Mouse (Mus musculus) thymus, adult 2 months (tissue): ENCODE measurements around the gene Ifngr2.

Experiments
- CTCF ChIP-seq: fragments of 200-500 bp; IDR thresholded peaks from 2 replicates; pipeline ENCODE4 v1.5.1; 2012; ENCODE audit warnings: mild to moderate bottlenecking, control low read depth, low read length, moderate library complexity, borderline replicate concordance; ENCODE audit not compliant: control insufficient read depth, poor library complexity, insufficient read depth; ENCODE audit errors: extremely low read depth
- POLR2A ChIP-seq: fragments of 200-500 bp; IDR thresholded peaks from 2 replicates; pipeline ENCODE4 v1.6.1; 2012; ENCODE audit warnings: mild to moderate bottlenecking, low read length, control low read depth, moderate library complexity; ENCODE audit not compliant: control insufficient read depth, poor library complexity, insufficient read depth; ENCODE audit errors: extremely low read depth

DNA sequence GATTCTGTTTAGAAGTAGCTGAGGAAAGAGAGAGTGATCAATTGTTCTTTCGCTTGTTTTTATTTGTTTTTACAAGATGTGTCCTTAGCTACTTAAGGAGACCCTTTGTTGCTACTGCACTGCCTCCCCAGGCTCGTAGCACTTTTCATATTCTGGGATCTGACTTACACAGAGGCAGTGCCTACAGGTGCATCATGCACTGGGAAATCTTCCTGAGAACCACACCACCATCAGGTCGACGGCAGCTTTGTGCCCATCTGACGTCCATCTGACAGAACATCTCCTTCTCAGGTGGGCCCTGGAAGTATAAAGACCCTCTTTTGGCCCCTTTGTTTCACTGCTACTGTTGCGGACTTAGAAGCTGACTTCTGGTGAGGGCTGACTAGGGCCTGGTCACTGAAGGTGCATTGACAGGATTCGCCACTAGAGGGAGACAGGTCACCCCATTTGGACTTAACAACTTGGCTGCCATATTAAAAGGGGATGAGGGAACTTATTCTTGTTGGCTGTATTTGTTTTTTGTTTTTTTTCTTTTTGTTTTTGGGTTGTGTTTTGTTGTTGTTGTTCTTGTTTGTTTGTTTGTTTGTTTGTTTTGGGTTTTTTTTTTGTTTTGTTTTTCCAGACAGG lies 34.6 kb upstream of the Ifngr2 start:
- TF ChIP-seq POLR2A, result no peak
- peak; percentile 42; the same call in 1 of the 2 replicates for TF ChIP-seq CTCF
